Mouse (Mus musculus) stomach, embryonic 16.5 days (tissue): Measurements from ENCODE around the gene Pbx1. TPM values are rescaled to one million over a fixed set of nuclear protein-coding genes. Genes with fewer than 3 reads are reported as not detected.

Source experiments
- ATAC-seq: fragments of 200-750 bp; cut with Nextera tagmentation; 2 replicates; pipeline ENCODE4 v1.8.0; 2017; ENCODE audit warnings: moderate number of reproducible peaks, moderate TSS enrichment; ENCODE audit not compliant: insufficient read depth, low FRiP score
- H3K27ac ChIP-seq: fragments of 300-500 bp; sonication (generic); 2 replicates; pipeline ENCODE4 v1.5.1; 2014; ENCODE audit warnings: low read length
- H3K27me3 ChIP-seq: fragments of 300-500 bp; sonication (generic); 2 replicates; pipeline ENCODE4 v1.6.1; 2014; ENCODE audit warnings: low read length, control low read depth, mixed read lengths; ENCODE audit not compliant: control insufficient read depth, insufficient read depth
- H3K36me3 ChIP-seq: fragments of 300-500 bp; sonication (generic); 2 replicates; pipeline ENCODE4 v1.6.1; 2014; ENCODE audit warnings: low read length; ENCODE audit not compliant: control insufficient read depth, insufficient read depth
- H3K4me1 ChIP-seq: fragments of 300-500 bp; sonication (generic); 2 replicates; pipeline ENCODE4 v1.6.1; 2014; ENCODE audit warnings: low read length, control low read depth, mixed read lengths; ENCODE audit not compliant: control insufficient read depth, insufficient read depth
- H3K4me2 ChIP-seq: fragments of 300-500 bp; sonication (generic); 2 replicates; pipeline ENCODE4 v1.6.1; 2014; ENCODE audit warnings: low read depth, low read length, mixed read lengths
- H3K4me3 ChIP-seq: fragments of 300-500 bp; sonication (generic); replicated peaks from 2 replicates; pipeline ENCODE4 v1.5.1; 2014; ENCODE audit warnings: mild to moderate bottlenecking, low read length
- H3K9ac ChIP-seq: fragments of 300-500 bp; sonication (generic); 2 replicates; pipeline ENCODE4 v1.6.1; 2014; ENCODE audit warnings: low read length
- H3K9me3 ChIP-seq: fragments of 300-500 bp; sonication (generic); replicated peaks from 2 replicates; pipeline ENCODE4 v1.6.1; 2016; ENCODE audit warnings: low read length, control low read depth; ENCODE audit not compliant: control insufficient read depth
- WGBS: fragments of 180-500 bp; shearing (Covaris S2); extraction: QIAGEN DNeasy Blood & Tissue Kit; methylation state at CpG from one replicate; pipeline ENCODE4 v1.1.7; 2014; 5-methylcytosine and 5-hydroxymethylcytosine counted together
- polyA plus RNA-seq: library from polyadenylated mRNA; unstranded; fragments of >200 nt; fragmentation: Nextera tagmentation; extraction: Ambion mirVana; gene quantifications from 2 replicates; pipeline ENCODE4 v1.2.1, GENCODE M21; 2015

Gene Pbx1
- polyA plus RNA-seq, 1 experiment from 2014 or later, result 35.6 TPM

DNA sequence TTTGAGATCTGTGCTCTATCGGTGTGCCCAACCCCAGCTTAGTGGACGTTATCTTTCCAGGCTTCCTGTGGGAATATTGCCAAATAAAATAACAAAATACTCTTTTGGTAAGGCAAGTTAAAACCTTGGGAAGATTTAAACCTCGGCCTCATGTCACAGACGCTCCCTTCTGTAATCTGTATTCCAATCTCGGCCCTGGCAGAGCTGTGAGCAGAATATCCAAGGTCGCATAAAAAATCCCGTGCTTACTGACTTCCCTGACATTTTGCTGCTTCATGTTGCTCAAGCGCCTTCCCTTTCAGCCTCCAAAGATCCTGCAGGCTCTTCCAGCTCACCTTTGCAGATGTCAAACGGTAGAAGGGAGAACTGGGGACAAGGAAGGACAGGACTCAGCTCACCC lies 140.0 kb downstream of the Pbx1 start:
- no peak for ATAC-seq
- Histone ChIP-seq H3K4me2 (no peak overlapping the region), H3K9ac (no peak overlapping the region), H3K27me3 (no peaks in the 10 kb centered on the region), H3K9me3 (no peaks in the 10 kb centered on the region), H3K4me1 (peaks cover 27% of the 10 kb centered on the region), H3K36me3 (no peaks in the 10 kb centered on the region), H3K27ac (no peak overlapping the region), H3K4me3 (no peak overlapping the region)
- WGBS, result 61% methylated on average over 9 of the region's 9 CpGs

GRCm38 (mm10) chr1:168291643-168292040 lies 140.4 kb downstream of the Pbx1 start:
- Histone ChIP-seq H3K9ac (no peak overlapping the region), H3K9me3 (no peaks in the 10 kb centered on the region), H3K27ac (no peak overlapping the region), H3K4me3 (no peak overlapping the region), H3K36me3 (no peaks in the 10 kb centered on the region), H3K4me2 (no peak overlapping the region), H3K27me3 (no peaks in the 10 kb centered on the region), H3K4me1 (peaks cover 31% of the 10 kb centered on the region)
- no peak for ATAC-seq
- 83% methylated on average over 6 of the region's 6 CpGs for WGBS

GRCm38 (mm10) chr1:168291001-168291642 lies 140.9 kb downstream of the Pbx1 start:
- H3K4me2 ChIP-seq, result no peak overlapping the region
- 58% methylated on average over 11 of the region's 11 CpGs for WGBS
- peaks cover 32% of the 10 kb centered on the region for H3K4me1 ChIP-seq
- H3K9ac ChIP-seq, result no peak overlapping the region
- ATAC-seq, result no peak
- H3K4me3 ChIP-seq, result no peak overlapping the region
- H3K36me3 ChIP-seq, result no peaks in the 10 kb centered on the region
- H3K27me3 ChIP-seq, result no peaks in the 10 kb centered on the region
- H3K27ac ChIP-seq, result no peak overlapping the region
- no peaks in the 10 kb centered on the region for H3K9me3 ChIP-seq

- peaks cover 33% of the 10 kb centered on the region for H3K4me1 ChIP-seq
- no peaks in the 10 kb centered on the region for H3K36me3 ChIP-seq
- no peak overlapping the region for H3K27ac ChIP-seq
- 83% methylated on average over 8 of the region's 8 CpGs for whole genome bisulfite sequencing
- no peaks in the 10 kb centered on the region for H3K27me3 ChIP-seq
- H3K9ac ChIP-seq, result no peak overlapping the region
- no peak overlapping the region for H3K4me3 ChIP-seq
- no peak overlapping the region for H3K4me2 ChIP-seq
- no peak for ATAC-seq
- no peaks in the 10 kb centered on the region for H3K9me3 ChIP-seq
These were observed 141.7 kb downstream of the Pbx1 start for GRCm38 (mm10) chr1:168290236-168290985.

GRCm38 (mm10) chr1:168288891-168289545 lies 143.1 kb downstream of the Pbx1 start:
- Histone ChIP-seq H3K36me3 (no peaks in the 10 kb centered on the region), H3K9ac (0 out of 2 replicates have a peak overlapping the region, but pooled peaks have one; percentile 23), H3K4me2 (no peak overlapping the region), H3K4me3 (no peak overlapping the region), H3K27me3 (no peaks in the 10 kb centered on the region), H3K27ac (peak overlapping the region; percentile 79), H3K4me1 (peaks cover 47% of the 10 kb centered on the region), H3K9me3 (no peaks in the 10 kb centered on the region)
- WGBS, result 52% methylated on average over 10 of the region's 10 CpGs
- peak; percentile 75; the same call in 1 of the 2 replicates for ATAC-seq

GRCm38 (mm10) chr1:168287843-168288591 lies 144.1 kb downstream of the Pbx1 start:
- Histone ChIP-seq H3K9ac (peak overlapping the region; percentile 46; the same call in 1 of the 2 replicates), H3K27me3 (no peaks in the 10 kb centered on the region), H3K9me3 (no peaks in the 10 kb centered on the region), H3K27ac (peak overlapping the region; percentile 79), H3K36me3 (no peaks in the 10 kb centered on the region), H3K4me1 (peaks cover 56% of the 10 kb centered on the region), H3K4me2 (peak overlapping the region; percentile 17; the same call in 1 of the 2 replicates), H3K4me3 (no peak overlapping the region)
- peak; percentile 74 for ATAC-seq
- WGBS, result 30% methylated on average over 23 of the region's 23 CpGs

DNA sequence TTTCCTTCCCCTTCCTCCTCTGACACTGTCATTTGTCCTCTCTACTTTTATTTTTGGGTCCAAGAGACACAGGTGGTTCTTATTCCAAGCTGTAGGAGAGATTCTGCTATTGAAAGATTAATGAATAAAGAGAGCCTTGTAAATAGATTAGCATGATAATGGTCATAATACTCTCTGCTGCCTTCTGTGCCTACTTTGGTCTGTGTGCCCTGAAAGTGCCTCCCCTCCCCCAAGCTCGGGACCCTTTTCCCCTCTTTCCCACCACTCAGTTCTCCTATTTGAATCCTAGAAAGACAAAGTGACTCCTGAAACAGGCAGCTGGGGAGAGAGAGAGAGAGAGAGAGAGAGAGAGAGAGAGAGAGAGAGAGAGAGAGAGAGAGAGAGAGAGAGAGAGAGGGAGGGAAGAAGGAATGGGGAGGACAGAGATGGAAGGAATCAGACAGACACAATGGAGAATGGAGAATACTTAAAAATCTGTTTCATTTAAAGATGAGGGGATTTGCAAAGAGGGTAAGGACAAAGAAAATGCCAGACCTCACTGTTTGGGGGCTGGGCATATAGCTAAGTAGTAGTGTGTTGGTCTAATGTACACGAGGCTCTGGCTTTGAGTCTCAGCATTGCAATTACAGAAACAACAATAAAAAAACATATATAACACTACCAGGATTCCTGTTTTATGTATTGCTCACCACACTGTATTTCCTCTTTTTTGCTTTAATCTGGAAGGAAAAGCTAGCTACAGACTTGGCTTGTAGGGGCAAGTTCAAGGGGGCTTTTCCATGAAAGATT lies 145.0 kb downstream of the Pbx1 start:
- peak overlapping the region; percentile 79 for H3K27ac ChIP-seq
- peaks cover 56% of the 10 kb centered on the region for H3K4me1 ChIP-seq

DNA sequence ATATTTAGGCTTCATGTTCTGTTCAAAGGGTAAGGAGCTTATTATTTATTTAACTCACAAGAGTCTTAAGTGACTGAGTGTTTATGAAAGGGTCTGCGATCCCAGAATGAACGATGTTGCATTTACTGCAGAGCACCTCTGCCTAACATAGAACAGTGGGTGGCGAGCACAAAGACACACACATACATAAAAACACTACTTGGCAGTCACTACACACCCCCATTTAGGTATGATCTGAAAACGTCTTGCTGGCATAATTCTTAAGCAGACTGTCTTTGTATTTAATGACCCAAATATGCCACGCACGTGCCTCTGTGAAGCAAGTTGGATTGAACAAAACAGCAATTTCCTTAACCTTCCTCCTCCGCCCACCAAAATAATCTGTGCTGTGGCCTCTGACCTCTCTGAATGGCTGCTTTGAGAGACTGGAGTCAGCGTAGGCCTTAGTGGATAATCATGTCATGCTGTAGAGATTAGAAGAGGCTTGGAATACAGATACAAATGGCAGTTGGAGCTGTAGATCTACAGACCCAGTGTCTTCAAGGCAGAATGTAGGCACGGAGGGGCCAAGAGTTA lies 147.4 kb downstream of the Pbx1 start:
- Histone ChIP-seq H3K36me3 (no peaks in the 10 kb centered on the region), H3K4me2 (no peak overlapping the region), H3K4me1 (peaks cover 57% of the 10 kb centered on the region), H3K4me3 (no peak overlapping the region), H3K9ac (no peak overlapping the region), H3K27me3 (no peaks in the 10 kb centered on the region), H3K27ac (0 out of 2 replicates have a peak overlapping the region, but pooled peaks have one; percentile 32), H3K9me3 (no peaks in the 10 kb centered on the region)
- 34% methylated on average over 9 of the region's 9 CpGs for WGBS
- ATAC-seq, result no peak

More for the DNA sequence above, 145.0 kb downstream of the Pbx1 start:
- no peaks in the 10 kb centered on the region for H3K36me3 ChIP-seq
- no peak for ATAC-seq
- no peak overlapping the region for H3K9ac ChIP-seq
- no peaks in the 10 kb centered on the region for H3K27me3 ChIP-seq
- WGBS, result 57% methylated on average over 2 of the region's 2 CpGs
- H3K4me3 ChIP-seq, result no peak overlapping the region
- no peaks in the 10 kb centered on the region for H3K9me3 ChIP-seq
- H3K4me2 ChIP-seq, result 0 out of 2 replicates have a peak overlapping the region, but pooled peaks have one; percentile 17
